Mouse (Mus musculus): ENCODE measurements around the gene Eid2. TPM values are rescaled to one million over a fixed set of nuclear protein-coding genes. Genes with fewer than 3 reads are reported as not detected.
A peak's percentile ranks its signal among the peaks of the same experiment; 100 is the strongest.
"Not testable (repeated sequence)": the region's sequence is repeated elsewhere in the genome, so short reads cannot be mapped to it uniquely, and the experiment has no call there.

Gene Eid2
- 3.5 and 4.3 TPM in 2 replicates for polyA plus RNA-seq (2015; fragmentation: Nextera tagmentation; extraction: Ambion mirVana)

- 8% methylated on average over 57 of the region's 57 CpGs for WGBS
- Histone ChIP-seq H3K27me3 (ENCODE audit: control insufficient read depth, insufficient read depth, low read depth, low read length) (no peaks in the 10 kb centered on the region), H3K27ac (ENCODE audit: low read length) (peak within 1 kb of the TSS; percentile 94), H3K4me2 (ENCODE audit: low read length) (peak within 1 kb of the TSS; percentile 78), H3K9ac (ENCODE audit: low read depth, low read length) (peak within 1 kb of the TSS; percentile 90), H3K4me3 (ENCODE audit: low read depth, low read length) (peak within 1 kb of the TSS; percentile 70), H3K36me3 (ENCODE audit: control insufficient read depth, insufficient read depth, low read length) (no peaks in the 10 kb centered on the region; the same call in 1 of the 2 replicates), H3K9me3 (replicated peaks; ENCODE audit: control insufficient read depth, low read length, poor library complexity, severe bottlenecking) (no peaks in the 10 kb centered on the region), H3K4me1 (ENCODE audit: control insufficient read depth, insufficient read depth, low read length) (peaks cover 13% of the 10 kb centered on the region)
- ATAC-seq, result peak; percentile 93
These were observed at the start of gene Eid2 for GRCm38 (mm10) chr7:28267129-28268041. Gene Eid2 (plus strand): TSS chr7:28267881.

- H3K4me3 ChIP-seq (ENCODE audit: low read depth, low read length); H3K4me2 ChIP-seq (ENCODE audit: low read length); H3K4me1 ChIP-seq (ENCODE audit: control insufficient read depth, insufficient read depth, low read length); H3K36me3 ChIP-seq (ENCODE audit: control insufficient read depth, insufficient read depth, low read length); H3K9me3 ChIP-seq (replicated peaks; ENCODE audit: control insufficient read depth, low read length, poor library complexity, severe bottlenecking); H3K27ac ChIP-seq (ENCODE audit: low read length); ATAC-seq; H3K9ac ChIP-seq (ENCODE audit: low read depth, low read length); H3K27me3 ChIP-seq (ENCODE audit: control insufficient read depth, insufficient read depth, low read depth, low read length): not testable (repeated sequence)
- 76% methylated on average over 20 of the region's 20 CpGs for WGBS
These were observed 48.5 kb upstream of the Eid2 start for GRCm38 (mm10) chr7:28218951-28219740.

GRCm38 (mm10) chr7:28226836-28227235 lies 40.8 kb upstream of the Eid2 start:
- H3K36me3 ChIP-seq (ENCODE audit: control insufficient read depth, insufficient read depth, low read length); ATAC-seq; H3K27ac ChIP-seq (ENCODE audit: low read length); H3K27me3 ChIP-seq (ENCODE audit: control insufficient read depth, insufficient read depth, low read depth, low read length); H3K9ac ChIP-seq (ENCODE audit: low read depth, low read length); H3K4me2 ChIP-seq (ENCODE audit: low read length); H3K4me3 ChIP-seq (ENCODE audit: low read depth, low read length); H3K4me1 ChIP-seq (ENCODE audit: control insufficient read depth, insufficient read depth, low read length); H3K9me3 ChIP-seq (replicated peaks; ENCODE audit: control insufficient read depth, low read length, poor library complexity, severe bottlenecking): not testable (repeated sequence)
- WGBS, result 92% methylated on average over 4 of the region's 4 CpGs

- not testable (repeated sequence) for H3K4me3 ChIP-seq (ENCODE audit: low read depth, low read length); H3K27ac ChIP-seq (ENCODE audit: low read length); ATAC-seq; H3K36me3 ChIP-seq (ENCODE audit: control insufficient read depth, insufficient read depth, low read length); H3K9me3 ChIP-seq (replicated peaks; ENCODE audit: control insufficient read depth, low read length, poor library complexity, severe bottlenecking); H3K4me2 ChIP-seq (ENCODE audit: low read length); H3K27me3 ChIP-seq (ENCODE audit: control insufficient read depth, insufficient read depth, low read depth, low read length); H3K4me1 ChIP-seq (ENCODE audit: control insufficient read depth, insufficient read depth, low read length); H3K9ac ChIP-seq (ENCODE audit: low read depth, low read length)
- WGBS, result 92% methylated on average over 4 of the region's 4 CpGs
These were observed 40.3 kb upstream of the Eid2 start for GRCm38 (mm10) chr7:28227421-28227820.

- not testable (repeated sequence) for H3K9ac ChIP-seq (ENCODE audit: low read depth, low read length); ATAC-seq; H3K27ac ChIP-seq (ENCODE audit: low read length); H3K4me3 ChIP-seq (ENCODE audit: low read depth, low read length); H3K4me2 ChIP-seq (ENCODE audit: low read length); H3K9me3 ChIP-seq (replicated peaks; ENCODE audit: control insufficient read depth, low read length, poor library complexity, severe bottlenecking); H3K4me1 ChIP-seq (ENCODE audit: control insufficient read depth, insufficient read depth, low read length); H3K27me3 ChIP-seq (ENCODE audit: control insufficient read depth, insufficient read depth, low read depth, low read length); H3K36me3 ChIP-seq (ENCODE audit: control insufficient read depth, insufficient read depth, low read length)
- WGBS, result 76% methylated on average over 2 of the region's 2 CpGs
These were observed 23.7 kb upstream of the Eid2 start for GRCm38 (mm10) chr7:28243943-28244342.

- Histone ChIP-seq H3K4me1 (ENCODE audit: control insufficient read depth, insufficient read depth, low read length) (no peaks in the 10 kb centered on the region), H3K27ac (ENCODE audit: low read length) (no peak overlapping the region), H3K27me3 (ENCODE audit: control insufficient read depth, insufficient read depth, low read depth, low read length) (no peaks in the 10 kb centered on the region), H3K9ac (ENCODE audit: low read depth, low read length) (no peak overlapping the region), H3K4me3 (ENCODE audit: low read depth, low read length) (no peak overlapping the region), H3K36me3 (ENCODE audit: control insufficient read depth, insufficient read depth, low read length) (no peaks in the 10 kb centered on the region), H3K4me2 (ENCODE audit: low read length) (no peak overlapping the region), H3K9me3 (replicated peaks; ENCODE audit: control insufficient read depth, low read length, poor library complexity, severe bottlenecking) (no peaks in the 10 kb centered on the region; the same call in 1 of the 2 replicates)
- no peak for ATAC-seq
- WGBS, result 93% methylated on average over 3 of the region's 3 CpGs
These were observed 18.7 kb upstream of the Eid2 start for GRCm38 (mm10) chr7:28248957-28249356.

- Histone ChIP-seq H3K4me1 (ENCODE audit: control insufficient read depth, insufficient read depth, low read length) (no peaks in the 10 kb centered on the region), H3K9ac (ENCODE audit: low read depth, low read length) (no peak overlapping the region), H3K9me3 (replicated peaks; ENCODE audit: control insufficient read depth, low read length, poor library complexity, severe bottlenecking) (no peaks in the 10 kb centered on the region; the same call in 1 of the 2 replicates), H3K4me2 (ENCODE audit: low read length) (no peak overlapping the region), H3K4me3 (ENCODE audit: low read depth, low read length) (no peak overlapping the region), H3K27me3 (ENCODE audit: control insufficient read depth, insufficient read depth, low read depth, low read length) (no peaks in the 10 kb centered on the region), H3K36me3 (ENCODE audit: control insufficient read depth, insufficient read depth, low read length) (no peaks in the 10 kb centered on the region), H3K27ac (ENCODE audit: low read length) (no peak overlapping the region)
- 90% methylated on average over 17 of the region's 17 CpGs for WGBS
- no peak for ATAC-seq
These were observed 15.7 kb upstream of the Eid2 start for GRCm38 (mm10) chr7:28251976-28252375.

- Histone ChIP-seq H3K4me2 (ENCODE audit: low read length) (no peak overlapping the region), H3K27me3 (ENCODE audit: control insufficient read depth, insufficient read depth, low read depth, low read length) (no peaks in the 10 kb centered on the region), H3K27ac (ENCODE audit: low read length) (no peak overlapping the region), H3K4me3 (ENCODE audit: low read depth, low read length) (no peak overlapping the region), H3K9me3 (replicated peaks; ENCODE audit: control insufficient read depth, low read length, poor library complexity, severe bottlenecking) (no peaks in the 10 kb centered on the region; the same call in 1 of the 2 replicates), H3K9ac (ENCODE audit: low read depth, low read length) (no peak overlapping the region), H3K36me3 (ENCODE audit: control insufficient read depth, insufficient read depth, low read length) (no peaks in the 10 kb centered on the region), H3K4me1 (ENCODE audit: control insufficient read depth, insufficient read depth, low read length) (no peaks in the 10 kb centered on the region)
- WGBS, result 91% methylated on average over 6 of the region's 6 CpGs
- ATAC-seq, result no peak
These were observed 13.1 kb upstream of the Eid2 start for GRCm38 (mm10) chr7:28254591-28254990.

GRCm38 (mm10) chr7:28255476-28255875 lies 12.2 kb upstream of the Eid2 start:
- H3K27me3 ChIP-seq (ENCODE audit: control insufficient read depth, insufficient read depth, low read depth, low read length), result no peaks in the 10 kb centered on the region
- no peak overlapping the region for H3K4me2 ChIP-seq (ENCODE audit: low read length)
- H3K4me3 ChIP-seq (ENCODE audit: low read depth, low read length), result no peak overlapping the region
- no peaks in the 10 kb centered on the region; the same call in 1 of the 2 replicates for H3K9me3 ChIP-seq (replicated peaks; ENCODE audit: control insufficient read depth, low read length, poor library complexity, severe bottlenecking)
- no peaks in the 10 kb centered on the region for H3K4me1 ChIP-seq (ENCODE audit: control insufficient read depth, insufficient read depth, low read length)
- no peaks in the 10 kb centered on the region for H3K36me3 ChIP-seq (ENCODE audit: control insufficient read depth, insufficient read depth, low read length)
- WGBS, result 81% methylated on average over 6 of the region's 6 CpGs
- H3K27ac ChIP-seq (ENCODE audit: low read length), result no peak overlapping the region
- H3K9ac ChIP-seq (ENCODE audit: low read depth, low read length), result no peak overlapping the region
- no peak for ATAC-seq

Data from midbrain, embryonic 16.5 days (tissue).